Mouse (Mus musculus): Measurements from ENCODE around the gene Gm45213.

GRCm38 (mm10) chr7:66028766-66029512 is 14.5 kb upstream of the Gm45213 start:
- TF ChIP-seq CTCF (conservative IDR thresholded peaks at IDR 0.05; ENCODE audit: insufficient read depth, insufficient read length, low read depth, low read length) (no peak), POLR2A (IDR thresholded peaks at IDR 0.05; ENCODE audit: low read depth, low read length) (no peak)

Measured in kidney, adult 2 months (tissue).